Mouse (Mus musculus) forebrain, embryonic 12.5 days (tissue): Measurements from ENCODE around the gene Rcan1. TPM values are rescaled to one million over a fixed set of nuclear protein-coding genes. Genes with fewer than 3 reads are reported as not detected.

Experiments
- ATAC-seq: fragments of 200-750 bp; cut with Nextera tagmentation; 2 replicates; pipeline ENCODE4 v1.8.0; 2017; ENCODE audit warnings: moderate TSS enrichment; ENCODE audit not compliant: low FRiP score
- H3K27ac ChIP-seq: fragments of 300-500 bp; sonication (generic); 2 replicates; pipeline ENCODE4 v1.5.1; 2016; ENCODE audit warnings: mild to moderate bottlenecking
- H3K27me3 ChIP-seq: fragments of 300-500 bp; sonication (generic); 2 replicates; pipeline ENCODE4 v1.6.1; 2016; ENCODE audit warnings: mild to moderate bottlenecking
- H3K36me3 ChIP-seq: fragments of 300-500 bp; sonication (generic); replicated peaks from 2 replicates; pipeline ENCODE4 v1.6.1; 2016; ENCODE audit warnings: mild to moderate bottlenecking
- H3K4me1 ChIP-seq: fragments of 300-500 bp; sonication (generic); 2 replicates; pipeline ENCODE4 v1.6.1; 2016
- H3K4me2 ChIP-seq: fragments of 300-500 bp; sonication (generic); 2 replicates; pipeline ENCODE4 v1.6.1; 2016; ENCODE audit warnings: mild to moderate bottlenecking, moderate library complexity
- H3K4me3 ChIP-seq: fragments of 300-500 bp; sonication (generic); replicated peaks from 2 replicates; pipeline ENCODE4 v1.5.1; 2016; ENCODE audit warnings: mild to moderate bottlenecking
- H3K9ac ChIP-seq: fragments of 300-500 bp; sonication (generic); 2 replicates; pipeline ENCODE4 v1.6.1; 2016; ENCODE audit warnings: mild to moderate bottlenecking
- H3K9me3 ChIP-seq: fragments of 300-500 bp; sonication (generic); 2 replicates; pipeline ENCODE4 v1.6.1; 2016
- WGBS: fragments of 180-500 bp; shearing (Covaris S2); methylation state at CpG from one replicate; pipeline ENCODE4 v1.1.7; 2016; 5-methylcytosine and 5-hydroxymethylcytosine counted together
- polyA plus RNA-seq: library from polyadenylated mRNA; unstranded; fragments of >200 nt; fragmentation: Nextera tagmentation; extraction: Ambion mirVana; gene quantifications from 2 replicates; pipeline ENCODE4 v1.2.1, GENCODE M21; 2016

Rcan1 gene
- polyA plus RNA-seq, 1 experiment from 2014 or later = 43.1 TPM

DNA sequence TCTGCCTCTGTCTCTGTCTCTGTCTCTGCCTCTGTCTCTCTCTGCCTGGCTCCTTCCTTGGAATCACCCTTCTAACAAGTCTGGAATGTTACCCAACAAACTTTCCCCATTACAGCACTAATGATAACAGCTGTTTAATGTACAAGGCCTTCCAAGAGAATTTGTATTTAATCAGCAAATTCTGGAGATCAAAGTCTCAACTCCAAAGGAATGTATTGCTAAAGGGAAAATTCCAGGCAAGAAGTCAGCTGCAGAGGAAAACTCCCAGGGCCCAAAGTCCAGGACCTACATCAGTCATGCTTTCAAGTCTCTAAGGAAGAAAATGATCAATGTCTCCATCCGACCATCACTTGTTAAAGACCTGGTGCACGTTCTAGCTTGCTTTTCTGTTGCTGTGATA lies 62.8 kb downstream of the Rcan1 start:
- no peaks in the 10 kb centered on the region for H3K9me3 ChIP-seq
- H3K4me3 ChIP-seq = no peak overlapping the region
- no peaks in the 10 kb centered on the region for H3K27me3 ChIP-seq
- no peak overlapping the region for H3K4me2 ChIP-seq
- ATAC-seq = no peak
- 90% methylated on average over 2 of the region's 2 CpGs for WGBS
- no peak overlapping the region for H3K9ac ChIP-seq
- H3K4me1 ChIP-seq = peaks cover 19% of the 10 kb centered on the region
- no peak overlapping the region for H3K27ac ChIP-seq
- no peaks in the 10 kb centered on the region for H3K36me3 ChIP-seq

DNA sequence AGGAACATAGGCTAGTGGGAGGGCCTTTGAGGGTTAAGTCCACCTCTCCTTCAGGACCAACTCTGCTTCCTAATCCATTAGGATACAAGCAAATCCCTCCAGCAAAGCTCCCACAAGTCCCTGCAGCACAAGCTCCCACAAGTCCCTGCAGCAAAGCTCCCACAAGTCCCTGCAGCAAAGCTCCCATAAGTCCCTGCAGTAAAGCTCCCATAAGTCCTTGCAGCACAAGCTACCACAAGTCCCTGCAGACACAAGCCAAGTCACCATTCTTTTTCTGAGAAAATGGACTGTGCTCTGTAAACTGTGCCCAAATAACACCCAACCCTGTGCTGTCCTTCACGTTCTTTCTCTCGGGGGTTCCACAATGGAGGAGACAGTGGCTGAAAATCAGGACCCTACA lies 66.5 kb downstream of the Rcan1 start:
- WGBS = 97% methylated on average over 2 of the region's 2 CpGs

DNA sequence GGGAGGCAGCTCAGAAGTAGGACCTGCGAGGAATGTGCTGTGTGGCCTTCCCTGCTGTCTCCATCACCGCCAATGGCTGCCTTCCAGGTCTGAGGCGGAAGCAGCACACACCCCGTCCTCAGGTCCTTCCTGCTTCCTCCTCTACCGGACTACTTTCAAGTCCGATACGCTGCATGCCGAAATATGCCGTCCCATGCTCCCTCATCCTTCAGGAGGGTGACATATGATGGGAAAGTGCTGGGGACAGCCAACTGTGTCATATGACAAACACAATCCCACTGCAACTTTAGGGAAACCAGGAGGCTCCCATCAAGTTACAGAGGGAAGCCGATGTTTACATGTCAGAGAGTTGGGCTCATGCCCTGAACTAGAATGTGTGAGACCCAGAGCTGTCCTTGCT lies 67.6 kb downstream of the Rcan1 start:
- H3K27me3 ChIP-seq = peaks cover 19% of the 10 kb centered on the region; the same call in 1 of the 2 replicates
- no peak overlapping the region for H3K4me2 ChIP-seq
- no peak overlapping the region for H3K27ac ChIP-seq
- 88% methylated on average over 10 of the region's 10 CpGs for WGBS
- no peaks in the 10 kb centered on the region for H3K36me3 ChIP-seq
- no peak overlapping the region for H3K4me3 ChIP-seq
- no peak for ATAC-seq
- H3K9ac ChIP-seq = no peak overlapping the region
- H3K9me3 ChIP-seq = no peaks in the 10 kb centered on the region
- peaks cover 46% of the 10 kb centered on the region for H3K4me1 ChIP-seq

More for the DNA sequence above, 66.5 kb downstream of the Rcan1 start:
- no peak overlapping the region for H3K9ac ChIP-seq
- no peak overlapping the region for H3K4me3 ChIP-seq
- 0 out of 2 replicates have a peak, but pooled peaks cover 12% of the 10 kb centered on the region for H3K27me3 ChIP-seq
- peaks cover 36% of the 10 kb centered on the region for H3K4me1 ChIP-seq
- H3K27ac ChIP-seq = no peak overlapping the region
- H3K4me2 ChIP-seq = no peak overlapping the region
- H3K9me3 ChIP-seq = no peaks in the 10 kb centered on the region
- no peak for ATAC-seq
- H3K36me3 ChIP-seq = no peaks in the 10 kb centered on the region

GRCm38 (mm10) chr16:92402216-92402615 lies 68.5 kb downstream of the Rcan1 start:
- Histone ChIP-seq H3K4me2 (no peak overlapping the region), H3K9ac (no peak overlapping the region), H3K9me3 (no peaks in the 10 kb centered on the region), H3K27me3 (peaks cover 21% of the 10 kb centered on the region; the same call in 1 of the 2 replicates), H3K27ac (no peak overlapping the region), H3K4me3 (no peak overlapping the region), H3K4me1 (peaks cover 50% of the 10 kb centered on the region), H3K36me3 (no peaks in the 10 kb centered on the region)
- no peak for ATAC-seq
- WGBS = 44% methylated on average over 8 of the region's 8 CpGs

GRCm38 (mm10) chr16:92401206-92401605 lies 69.5 kb downstream of the Rcan1 start:
- Histone ChIP-seq H3K27me3 (peaks cover 21% of the 10 kb centered on the region; the same call in 1 of the 2 replicates), H3K9me3 (no peaks in the 10 kb centered on the region), H3K4me1 (peaks cover 50% of the 10 kb centered on the region), H3K9ac (no peak overlapping the region), H3K27ac (no peak overlapping the region), H3K4me3 (no peak overlapping the region), H3K36me3 (peaks cover 6% of the 10 kb centered on the region), H3K4me2 (no peak overlapping the region)
- no peak for ATAC-seq
- WGBS = 45% methylated on average over 10 of the region's 10 CpGs

- WGBS = under 1% methylated on average over 37 of the region's 37 CpGs
These were observed 70.9 kb downstream of the Rcan1 start for GRCm38 (mm10) chr16:92399490-92400458.

GRCm38 (mm10) chr16:92398574-92399118 lies 72.0 kb downstream of the Rcan1 start:
- no peak for ATAC-seq
- Histone ChIP-seq H3K27ac (no peak overlapping the region), H3K4me1 (peaks cover 50% of the 10 kb centered on the region), H3K27me3 (peaks cover 21% of the 10 kb centered on the region; the same call in 1 of the 2 replicates), H3K4me3 (no peak overlapping the region), H3K36me3 (peaks cover 21% of the 10 kb centered on the region), H3K4me2 (peak overlapping the region; percentile 76), H3K9me3 (no peaks in the 10 kb centered on the region), H3K9ac (no peak overlapping the region)
- 51% methylated on average over 6 of the region's 6 CpGs for WGBS

More at GRCm38 (mm10) chr16:92399490-92400458, 70.9 kb downstream of the Rcan1 start:
- peak; percentile 90 for ATAC-seq
- Histone ChIP-seq H3K9ac (peak overlapping the region; percentile 56), H3K9me3 (no peaks in the 10 kb centered on the region), H3K36me3 (peaks cover 20% of the 10 kb centered on the region), H3K4me1 (peaks cover 50% of the 10 kb centered on the region), H3K4me2 (peak overlapping the region; percentile 76), H3K27me3 (peaks cover 21% of the 10 kb centered on the region; the same call in 1 of the 2 replicates), H3K27ac (peak overlapping the region; percentile 75), H3K4me3 (peak overlapping the region; percentile 37)

DNA sequence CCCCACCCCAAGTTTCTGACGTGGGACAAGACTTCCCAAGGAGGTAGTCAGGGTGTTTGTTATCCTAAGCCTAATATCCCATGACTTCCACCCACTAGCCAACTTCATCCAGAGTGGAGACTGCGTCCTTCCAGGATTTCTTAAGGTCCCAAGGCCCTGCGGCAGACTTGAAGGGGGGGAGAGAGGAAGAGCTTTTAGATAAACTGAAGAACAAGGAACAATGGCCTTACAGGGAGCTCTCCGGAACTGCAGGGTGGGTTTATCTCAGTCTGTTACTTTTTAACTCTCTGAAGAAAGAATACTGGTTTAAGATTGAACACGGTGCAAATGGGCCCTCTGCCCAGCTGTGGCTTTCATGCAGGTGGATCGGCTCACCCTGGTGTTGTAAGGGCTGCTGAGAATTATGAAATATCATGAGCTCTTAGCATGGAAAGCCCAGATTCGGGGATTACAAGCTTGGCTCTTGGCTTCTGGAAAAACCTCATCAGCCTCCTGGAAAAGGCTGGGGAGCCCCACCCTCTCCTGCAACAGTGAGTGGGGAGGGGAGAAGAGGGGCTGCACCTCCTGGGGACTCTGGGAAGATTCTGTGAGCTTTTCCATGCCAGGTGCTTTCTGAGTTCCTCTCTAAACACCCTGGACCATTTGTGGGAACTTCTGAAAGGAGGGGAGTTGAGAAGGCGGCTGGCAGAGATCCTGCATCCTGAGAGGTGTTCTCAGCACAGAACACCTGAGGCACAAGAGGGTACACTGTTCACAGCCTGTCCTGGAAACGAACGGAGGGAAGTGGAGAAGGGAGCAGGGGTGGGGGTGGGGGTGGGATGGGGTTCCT lies 72.7 kb downstream of the Rcan1 start:
- no peak overlapping the region for H3K27ac ChIP-seq
- WGBS = 55% methylated on average over 10 of the region's 10 CpGs

GRCm38 (mm10) chr16:92393732-92394131 lies 76.9 kb downstream of the Rcan1 start:
- H3K9me3 ChIP-seq = no peaks in the 10 kb centered on the region

More for the DNA sequence above, 72.7 kb downstream of the Rcan1 start:
- peaks cover 28% of the 10 kb centered on the region for H3K36me3 ChIP-seq
- peaks cover 50% of the 10 kb centered on the region for H3K4me1 ChIP-seq
- no peak overlapping the region for H3K9ac ChIP-seq
- no peak overlapping the region for H3K4me3 ChIP-seq
- peaks cover 21% of the 10 kb centered on the region; the same call in 1 of the 2 replicates for H3K27me3 ChIP-seq
- ATAC-seq = no peak
- H3K4me2 ChIP-seq = no peak overlapping the region
- no peaks in the 10 kb centered on the region for H3K9me3 ChIP-seq

GRCm38 (mm10) chr16:92387692-92388091 lies 83.0 kb downstream of the Rcan1 start:
- ATAC-seq = no peak
- Histone ChIP-seq H3K27ac (no peak overlapping the region), H3K4me3 (no peak overlapping the region), H3K9me3 (no peaks in the 10 kb centered on the region), H3K9ac (no peak overlapping the region), H3K27me3 (no peaks in the 10 kb centered on the region; the same call in 1 of the 2 replicates), H3K4me1 (peaks cover 7% of the 10 kb centered on the region), H3K36me3 (peaks cover 5% of the 10 kb centered on the region), H3K4me2 (no peak overlapping the region)
- 18% methylated on average over 10 of the region's 10 CpGs for WGBS

More at GRCm38 (mm10) chr16:92393732-92394131, 76.9 kb downstream of the Rcan1 start:
- Histone ChIP-seq H3K9ac (no peak overlapping the region), H3K4me2 (no peak overlapping the region), H3K4me3 (no peak overlapping the region), H3K36me3 (peaks cover 35% of the 10 kb centered on the region), H3K27me3 (peaks cover 8% of the 10 kb centered on the region; the same call in 1 of the 2 replicates), H3K27ac (no peak overlapping the region), H3K4me1 (peaks cover 14% of the 10 kb centered on the region)
- no peak for ATAC-seq
- 97% methylated on average over 3 of the region's 3 CpGs for WGBS

DNA sequence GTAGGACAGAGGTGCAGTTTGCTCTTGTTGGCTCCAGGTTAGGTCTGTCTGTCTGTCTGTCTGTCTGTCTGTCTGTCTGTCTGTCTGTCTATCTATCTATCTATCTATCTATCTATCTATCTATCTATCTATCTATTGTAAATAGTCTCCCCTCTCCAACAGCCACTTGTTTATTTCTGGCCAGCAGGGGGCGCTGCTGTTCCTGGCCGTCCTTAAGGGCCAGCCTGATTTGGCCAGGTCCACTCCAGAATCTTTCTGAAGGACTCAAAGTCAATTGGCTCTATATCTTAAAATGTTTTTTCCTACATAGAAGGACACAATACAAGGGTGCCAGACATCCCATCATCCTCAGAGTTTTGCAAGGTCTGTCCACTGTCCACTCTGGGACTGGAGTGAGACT lies 85.6 kb downstream of the Rcan1 start:
- no peak overlapping the region for H3K4me3 ChIP-seq
- no peaks in the 10 kb centered on the region for H3K9me3 ChIP-seq
- no peaks in the 10 kb centered on the region for H3K36me3 ChIP-seq
- no peak overlapping the region for H3K27ac ChIP-seq
- H3K4me1 ChIP-seq = peaks cover 12% of the 10 kb centered on the region
- no peak overlapping the region for H3K4me2 ChIP-seq
- no peak overlapping the region for H3K9ac ChIP-seq
- ATAC-seq = no peak
- no peaks in the 10 kb centered on the region; the same call in 1 of the 2 replicates for H3K27me3 ChIP-seq
- WGBS = 7% methylated on average over 2 of the region's 2 CpGs

DNA sequence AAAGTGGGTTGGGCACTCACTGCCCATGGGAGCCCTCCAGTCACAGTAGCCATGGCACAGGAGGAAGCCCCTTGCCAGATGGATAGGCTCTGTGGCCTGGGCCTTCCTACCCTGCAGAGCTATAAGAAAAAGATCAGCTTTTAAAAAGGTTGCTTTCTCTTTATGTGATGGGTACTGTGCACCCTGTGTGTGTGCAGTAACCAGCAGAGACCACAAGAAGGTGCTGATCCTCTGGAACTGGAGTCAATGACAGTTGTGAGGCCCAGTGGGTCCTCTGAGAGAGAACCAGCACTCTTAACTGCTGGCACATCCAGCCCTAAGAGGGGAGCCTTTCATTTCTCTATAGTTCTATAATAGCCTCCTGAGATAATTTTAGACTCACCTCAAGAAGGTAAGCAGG lies 87.3 kb downstream of the Rcan1 start:
- ATAC-seq = no peak
- no peak overlapping the region for H3K27ac ChIP-seq
- H3K4me2 ChIP-seq = no peak overlapping the region
- H3K4me1 ChIP-seq = peaks cover 9% of the 10 kb centered on the region
- no peak overlapping the region for H3K4me3 ChIP-seq
- H3K9ac ChIP-seq = no peak overlapping the region
- no peaks in the 10 kb centered on the region for H3K36me3 ChIP-seq
- no peaks in the 10 kb centered on the region; the same call in 1 of the 2 replicates for H3K27me3 ChIP-seq
- no peaks in the 10 kb centered on the region for H3K9me3 ChIP-seq
